Mouse (Mus musculus) heart, postnatal 0 days (tissue): Measurements from ENCODE around the gene Habp4. TPM values are rescaled to one million over a fixed set of nuclear protein-coding genes. Genes with fewer than 3 reads are reported as not detected.

Source experiments
- ATAC-seq: fragments of 200-750 bp; cut with Nextera tagmentation; 2 replicates; pipeline ENCODE4 v1.8.0; 2017; ENCODE audit warnings: low read depth, moderate number of reproducible peaks, moderate library complexity; ENCODE audit not compliant: insufficient read depth
- DNase-seq: peaks from one replicate; pipeline ENCODE4 v3.0.0-alpha.2; 2016; ENCODE audit warnings: low spot score
- H3K27ac ChIP-seq: fragments of 300-500 bp; sonication (generic); 2 replicates; pipeline ENCODE4 v1.5.1; 2014; ENCODE audit warnings: low read depth, mild to moderate bottlenecking
- H3K27me3 ChIP-seq: fragments of 300-500 bp; sonication (generic); 2 replicates; pipeline ENCODE4 v1.6.1; 2014; ENCODE audit warnings: low read length, mixed read lengths; ENCODE audit not compliant: control insufficient read depth, insufficient read depth
- H3K36me3 ChIP-seq: fragments of 300-500 bp; sonication (generic); replicated peaks from 2 replicates; pipeline ENCODE4 v1.6.1; 2014; ENCODE audit warnings: low read length, mixed read lengths; ENCODE audit not compliant: control insufficient read depth, insufficient read depth
- H3K4me1 ChIP-seq: fragments of 300-500 bp; sonication (generic); 2 replicates; pipeline ENCODE4 v1.6.1; 2014; ENCODE audit warnings: antibody characterized with exemption; ENCODE audit not compliant: control insufficient read depth, insufficient read depth
- H3K4me2 ChIP-seq: fragments of 300-500 bp; sonication (generic); 2 replicates; pipeline ENCODE4 v1.6.1; 2014; ENCODE audit warnings: low read depth, mild to moderate bottlenecking, low read length, moderate library complexity
- H3K4me3 ChIP-seq: fragments of 300-500 bp; sonication (generic); 2 replicates; pipeline ENCODE4 v1.5.1; 2014; ENCODE audit warnings: low read depth, low read length
- H3K9ac ChIP-seq: fragments of 300-500 bp; sonication (generic); replicated peaks from 2 replicates; pipeline ENCODE4 v1.6.1; 2014; ENCODE audit warnings: low read depth, low read length, mixed read lengths
- H3K9me3 ChIP-seq: fragments of 300-500 bp; sonication (generic); replicated peaks from 2 replicates; pipeline ENCODE4 v1.6.1; 2016; ENCODE audit warnings: low read length; ENCODE audit not compliant: control insufficient read depth
- CTCF ChIP-seq: IDR thresholded peaks from 2 replicates; pipeline ENCODE4 v1.5.1; 2016; ENCODE audit warnings: antibody characterized with exemption, control low read depth, low read depth
- EP300 ChIP-seq: IDR thresholded peaks from 2 replicates; pipeline ENCODE4 v1.6.1; 2016; ENCODE audit warnings: antibody characterized with exemption, low read depth
- WGBS: fragments of 180-500 bp; shearing (Covaris S2); extraction: QIAGEN DNeasy Blood & Tissue Kit; methylation state at CpG from one replicate; pipeline ENCODE4 v1.1.7; 2014; 5-methylcytosine and 5-hydroxymethylcytosine counted together
- polyA plus RNA-seq: library from polyadenylated mRNA; unstranded; fragments of >200 nt; fragmentation: Nextera tagmentation; extraction: Ambion mirVana; gene quantifications from 2 replicates; pipeline ENCODE4 v1.2.1, GENCODE M21; 2015
- total RNA-seq: library from RNA; depleted of rRNA; stranded (reverse); fragments of >200 nt; gene quantifications from 2 replicates; pipeline ENCODE4 v1.2.3, GENCODE M21; 2014; ENCODE audit warnings: low replicate concordance; rRNA removed

Gene Habp4
- total RNA-seq (39.7 and 50.3 TPM in 2 replicates), polyA plus RNA-seq (42.1 and 44.0 TPM in 2 replicates)

GRCm38 (mm10) chr13:64161548-64161915, at the start of gene Habp4:
Gene Habp4, plus strand, starts transcription at chr13:64161824.
- H3K4me2 ChIP-seq: peak within 1 kb of the TSS; percentile 82
- TF ChIP-seq CTCF (no peak), EP300 (no peak)
- peak within 1 kb of the TSS; percentile 94 for H3K27ac ChIP-seq
- DNase-seq (peak; percentile 99), ATAC-seq (peak; percentile 100)
- H3K27me3 ChIP-seq: no peaks in the 10 kb centered on the region
- peak within 1 kb of the TSS; percentile 91 for H3K4me3 ChIP-seq
- H3K4me1 ChIP-seq: 0 out of 2 replicates have a peak, but pooled peaks cover 3% of the 10 kb centered on the region
- H3K9ac ChIP-seq: peak within 1 kb of the TSS; percentile 82
- 0% methylated on average over 28 of the region's 31 CpGs for WGBS
- no peaks in the 10 kb centered on the region; the same call in 1 of the 2 replicates for H3K36me3 ChIP-seq
- H3K9me3 ChIP-seq: no peaks in the 10 kb centered on the region

- no peak overlapping the region for H3K4me2 ChIP-seq
- no peaks in the 10 kb centered on the region for H3K9me3 ChIP-seq
- no peak overlapping the region for H3K27ac ChIP-seq
- no peak overlapping the region for H3K9ac ChIP-seq
- H3K4me3 ChIP-seq: no peak overlapping the region
- WGBS: 51% methylated on average over 2 of the region's 2 CpGs
- DNase-seq (no peak), ATAC-seq (no peak)
- no peaks in the 10 kb centered on the region for H3K27me3 ChIP-seq
- H3K36me3 ChIP-seq: peaks cover 7% of the 10 kb centered on the region; the same call in 1 of the 2 replicates
- no peak for TF ChIP-seq EP300
- peak; percentile 17; the same call in 1 of the 2 replicates for TF ChIP-seq CTCF
- no peaks in the 10 kb centered on the region for H3K4me1 ChIP-seq
Observed at GRCm38 (mm10) chr13:64117442-64117841, 44.2 kb upstream of the Habp4 start.

- no peak overlapping the region for H3K9ac ChIP-seq
- no peak for ATAC-seq
- peaks cover 7% of the 10 kb centered on the region; the same call in 1 of the 2 replicates for H3K36me3 ChIP-seq
- no peak for DNase-seq
- no peaks in the 10 kb centered on the region for H3K4me1 ChIP-seq
- H3K27ac ChIP-seq: no peak overlapping the region
- no peak overlapping the region for H3K4me3 ChIP-seq
- H3K9me3 ChIP-seq: no peaks in the 10 kb centered on the region
- H3K27me3 ChIP-seq: no peaks in the 10 kb centered on the region
- H3K4me2 ChIP-seq: no peak overlapping the region
- TF ChIP-seq CTCF: no peak
- no peak for TF ChIP-seq EP300
- 72% methylated on average over 4 of the region's 4 CpGs for WGBS
Observed at GRCm38 (mm10) chr13:64120760-64121159, 40.9 kb upstream of the Habp4 start.

GRCm38 (mm10) chr13:64123491-64124188, 38.0 kb upstream of the Habp4 start:
- 36% methylated on average over 6 of the region's 6 CpGs for WGBS
- peaks cover 3% of the 10 kb centered on the region; the same call in 1 of the 2 replicates for H3K4me1 ChIP-seq

GRCm38 (mm10) chr13:64124886-64125285, 36.7 kb upstream of the Habp4 start:
- Histone ChIP-seq H3K9me3 (no peaks in the 10 kb centered on the region), H3K9ac (no peak overlapping the region), H3K27ac (no peak overlapping the region), H3K4me1 (peaks cover 7% of the 10 kb centered on the region; the same call in 1 of the 2 replicates), H3K36me3 (no peaks in the 10 kb centered on the region; the same call in 1 of the 2 replicates), H3K4me3 (no peak overlapping the region), H3K4me2 (no peak overlapping the region), H3K27me3 (no peaks in the 10 kb centered on the region)
- TF ChIP-seq CTCF (no peak), EP300 (no peak)
- DNase-seq: no peak
- no peak for ATAC-seq
- WGBS: 94% methylated on average over 6 of the region's 6 CpGs

More at GRCm38 (mm10) chr13:64123491-64124188, 38.0 kb upstream of the Habp4 start:
- H3K9ac ChIP-seq: no peak overlapping the region
- H3K27me3 ChIP-seq: no peaks in the 10 kb centered on the region
- no peak overlapping the region for H3K4me3 ChIP-seq
- H3K9me3 ChIP-seq: no peaks in the 10 kb centered on the region
- no peaks in the 10 kb centered on the region; the same call in 1 of the 2 replicates for H3K36me3 ChIP-seq
- H3K27ac ChIP-seq: no peak overlapping the region
- ATAC-seq: no peak
- no peak overlapping the region for H3K4me2 ChIP-seq
- TF ChIP-seq CTCF (no peak), EP300 (no peak)
- no peak for DNase-seq
